Mouse (Mus musculus): ENCODE results near the gene Chrd.

Gene Chrd

GRCm38 (mm10) chr16:20732251-20732924, 539 bp upstream of the Chrd start:
- no peak for DNase-seq (ENCODE audit: extremely low read depth, insufficient read length, low spot score)

- DNase-seq (ENCODE audit: extremely low read depth, insufficient read length, low spot score) = no peak
These were observed 1.1 kb downstream of the Chrd start, which contains the start of gene Thpo for GRCm38 (mm10) chr16:20733731-20734730. Thpo (minus strand) TSS chr16:20734511.

GRCm38 (mm10) chr16:20735651-20736050, 2.7 kb downstream of the Chrd start:
- DNase-seq (ENCODE audit: extremely low read depth, insufficient read length, low spot score) = no peak

GRCm38 (mm10) chr16:20736168-20736567, 3.2 kb downstream of the Chrd start:
- DNase-seq (ENCODE audit: extremely low read depth, insufficient read length, low spot score) = no peak

GRCm38 (mm10) chr16:20736823-20737222, 3.9 kb downstream of the Chrd start:
- no peak for DNase-seq (ENCODE audit: extremely low read depth, insufficient read length, low spot score)

- no peak for DNase-seq (ENCODE audit: extremely low read depth, insufficient read length, low spot score)
These were observed 6.9 kb downstream of the Chrd start for GRCm38 (mm10) chr16:20739845-20740244.

- peak; percentile 70 for DNase-seq (ENCODE audit: extremely low read depth, insufficient read length, low spot score)
These were observed 13.7 kb downstream of the Chrd start for GRCm38 (mm10) chr16:20746641-20747040.

GRCm38 (mm10) chr16:20750518-20750917, 17.6 kb downstream of the Chrd start:
- no peak for DNase-seq (ENCODE audit: extremely low read depth, insufficient read length, low spot score)

- peak; percentile 61 for DNase-seq (ENCODE audit: extremely low read depth, insufficient read length, low spot score)
These were observed 23.1 kb downstream of the Chrd start for GRCm38 (mm10) chr16:20756052-20756451.

GRCm38 (mm10) chr16:20757385-20757784, 24.5 kb downstream of the Chrd start:
- no peak for DNase-seq (ENCODE audit: extremely low read depth, insufficient read length, low spot score)

- no peak for DNase-seq (ENCODE audit: extremely low read depth, insufficient read length, low spot score)
These were observed 28.8 kb downstream of the Chrd start for GRCm38 (mm10) chr16:20761681-20762080.

- peak; percentile 22 for DNase-seq (ENCODE audit: extremely low read depth, insufficient read length, low spot score)
These were observed 32.3 kb downstream of the Chrd start for GRCm38 (mm10) chr16:20765244-20765643.

GRCm38 (mm10) chr16:20775021-20775420, 42.1 kb downstream of the Chrd start:
- DNase-seq (ENCODE audit: extremely low read depth, insufficient read length, low spot score) = no peak

- no peak for DNase-seq (ENCODE audit: extremely low read depth, insufficient read length, low spot score)
These were observed 46.9 kb downstream of the Chrd start for GRCm38 (mm10) chr16:20779846-20780245.

GRCm38 (mm10) chr16:20781101-20781630, 48.2 kb downstream of the Chrd start:
- DNase-seq (ENCODE audit: extremely low read depth, insufficient read length, low spot score) = no peak

GRCm38 (mm10) chr16:20783891-20784290, 51.0 kb downstream of the Chrd start:
- no peak for DNase-seq (ENCODE audit: extremely low read depth, insufficient read length, low spot score)

- no peak for DNase-seq (ENCODE audit: extremely low read depth, insufficient read length, low spot score)
These were observed 51.8 kb downstream of the Chrd start for GRCm38 (mm10) chr16:20784754-20785153.

GRCm38 (mm10) chr16:20786556-20786955, 53.6 kb downstream of the Chrd start:
- no peak for DNase-seq (ENCODE audit: extremely low read depth, insufficient read length, low spot score)

GRCm38 (mm10) chr16:20791803-20792202, 58.9 kb downstream of the Chrd start:
- DNase-seq (ENCODE audit: extremely low read depth, insufficient read length, low spot score) = no peak

Data from 3134 (cell line).